Mouse (Mus musculus) kidney, embryonic 15.5 days (tissue): Measurements from ENCODE around the gene Psmc4. TPM values are rescaled to one million over a fixed set of nuclear protein-coding genes. Genes with fewer than 3 reads are reported as not detected.

ENCODE experiments used
- ATAC-seq: fragments of 200-750 bp; cut with Nextera tagmentation; replicated peaks from 2 replicates; pipeline ENCODE4 v1.8.0; 2017; ENCODE audit warnings: moderate TSS enrichment; ENCODE audit not compliant: low FRiP score
- H3K27ac ChIP-seq: fragments of 300-500 bp; sonication (generic); 2 replicates; pipeline ENCODE4 v1.5.1; 2015; ENCODE audit warnings: mild to moderate bottlenecking, inconsistent platforms
- H3K27me3 ChIP-seq: fragments of 300-500 bp; sonication (generic); 2 replicates; pipeline ENCODE4 v1.6.1; 2015; ENCODE audit warnings: inconsistent platforms
- H3K36me3 ChIP-seq: fragments of 300-500 bp; sonication (generic); 2 replicates; pipeline ENCODE4 v1.6.1; 2015; ENCODE audit warnings: inconsistent platforms
- H3K4me1 ChIP-seq: fragments of 300-500 bp; sonication (generic); 2 replicates; pipeline ENCODE4 v1.6.1; 2015; ENCODE audit warnings: inconsistent platforms
- H3K4me2 ChIP-seq: fragments of 300-500 bp; sonication (generic); 2 replicates; pipeline ENCODE4 v1.6.1; 2015; ENCODE audit warnings: moderate library complexity, mild to moderate bottlenecking, inconsistent platforms
- H3K4me3 ChIP-seq: fragments of 300-500 bp; sonication (generic); replicated peaks from 2 replicates; pipeline ENCODE4 v1.5.1; 2015; ENCODE audit warnings: mild to moderate bottlenecking, inconsistent platforms
- H3K9ac ChIP-seq: fragments of 300-500 bp; sonication (generic); 2 replicates; pipeline ENCODE4 v1.6.1; 2015; ENCODE audit warnings: mild to moderate bottlenecking, inconsistent platforms
- H3K9me3 ChIP-seq: fragments of 300-500 bp; sonication (generic); replicated peaks from 2 replicates; pipeline ENCODE4 v1.6.1; 2016; ENCODE audit warnings: inconsistent platforms
- WGBS: fragments of 180-500 bp; shearing (Covaris S2); methylation state at CpG from one replicate; pipeline ENCODE4 v1.1.7; 2015; ENCODE audit warnings: mixed read lengths; 5-methylcytosine and 5-hydroxymethylcytosine counted together
- polyA plus RNA-seq: library from polyadenylated mRNA; unstranded; fragments of >200 nt; fragmentation: Nextera tagmentation; extraction: Ambion mirVana; gene quantifications from 2 replicates; pipeline ENCODE4 v1.2.1, GENCODE M21; 2015

Psmc4 gene
- polyA plus RNA-seq, 1 experiment from 2014 or later: 310 TPM

GRCm38 (mm10) chr7:28044524-28044923 is 5.4 kb downstream of the Psmc4 start:
- H3K4me3 ChIP-seq: no peak overlapping the region
- no peak for ATAC-seq
- H3K27ac ChIP-seq: no peak overlapping the region
- H3K36me3 ChIP-seq: peaks cover 93% of the 10 kb centered on the region
- H3K4me2 ChIP-seq: no peak overlapping the region
- H3K27me3 ChIP-seq: no peaks in the 10 kb centered on the region
- no peaks in the 10 kb centered on the region for H3K9me3 ChIP-seq
- H3K4me1 ChIP-seq: peaks cover 14% of the 10 kb centered on the region
- WGBS: 87% methylated on average over 4 of the region's 4 CpGs
- H3K9ac ChIP-seq: no peak overlapping the region

- H3K9ac ChIP-seq: peak overlapping the region; percentile 68
- H3K4me3 ChIP-seq: peak overlapping the region; percentile 66
- peak overlapping the region; percentile 25 for H3K27ac ChIP-seq
- H3K36me3 ChIP-seq: peaks cover 20% of the 10 kb centered on the region
- peaks cover 11% of the 10 kb centered on the region for H3K4me1 ChIP-seq
- no peaks in the 10 kb centered on the region for H3K9me3 ChIP-seq
- 25% methylated on average over 7 of the region's 7 CpGs for WGBS
- peaks cover 5% of the 10 kb centered on the region; the same call in 1 of the 2 replicates for H3K27me3 ChIP-seq
- peak overlapping the region; percentile 76 for H3K4me2 ChIP-seq
- ATAC-seq: 0 out of 2 replicates have a peak, but pooled peaks have one; percentile 18
These were observed 35.5 kb downstream of the Psmc4 start for GRCm38 (mm10) chr7:28014445-28014810.

- Histone ChIP-seq H3K4me1 (peaks cover 11% of the 10 kb centered on the region), H3K4me2 (peak within 1 kb of the TSS; percentile 76), H3K4me3 (peak within 1 kb of the TSS; percentile 66), H3K36me3 (peaks cover 23% of the 10 kb centered on the region), H3K9ac (peak within 1 kb of the TSS; percentile 68), H3K27me3 (peaks cover 5% of the 10 kb centered on the region; the same call in 1 of the 2 replicates), H3K27ac (peak within 1 kb of the TSS; percentile 25), H3K9me3 (no peaks in the 10 kb centered on the region)
- peak; percentile 94 for ATAC-seq
- WGBS: under 1% methylated on average over 47 of the region's 47 CpGs
These were observed 36.1 kb downstream of the Psmc4 start, which contains the start of gene Zfp850 for GRCm38 (mm10) chr7:28013549-28014444. Gene Zfp850 (minus strand): TSS chr7:28014115.

- no peak overlapping the region for H3K4me3 ChIP-seq
- H3K27ac ChIP-seq: no peak overlapping the region
- no peak for ATAC-seq
- H3K9me3 ChIP-seq: no peaks in the 10 kb centered on the region
- peaks cover 42% of the 10 kb centered on the region for H3K36me3 ChIP-seq
- H3K4me2 ChIP-seq: no peak overlapping the region
- H3K27me3 ChIP-seq: no peaks in the 10 kb centered on the region
- H3K4me1 ChIP-seq: peaks cover 11% of the 10 kb centered on the region
- WGBS: 95% methylated on average over 3 of the region's 3 CpGs
- no peak overlapping the region for H3K9ac ChIP-seq
These were observed 39.6 kb downstream of the Psmc4 start for GRCm38 (mm10) chr7:28010271-28010670.

Other genes with a start within 250 kb of the Psmc4 start
- 2.4 and 2.5 TPM in 2 replicates for gene Zfp626, start 242.9 kb downstream of the Psmc4 start, polyA plus RNA-seq
- gene Zfp59, start 211.5 kb downstream of the Psmc4 start, polyA plus RNA-seq: 8.3 and 8.8 TPM in 2 replicates
- 3.9 TPM in 2 replicates for gene Zfp607a, start 192.6 kb downstream of the Psmc4 start, polyA plus RNA-seq
- gene Zfp974, start 120.6 kb downstream of the Psmc4 start, polyA plus RNA-seq: 10.4 and 12.4 TPM in 2 replicates
- 21.5 and 23.0 TPM in 2 replicates for gene Zfp780b, start 70.9 kb downstream of the Psmc4 start, polyA plus RNA-seq
- gene Zfp850, start 36.0 kb downstream of the Psmc4 start, polyA plus RNA-seq: 5.1 and 5.5 TPM in 2 replicates
- 0.58 and 3.3 TPM in 2 replicates for gene Fcgbp, start 21.1 kb upstream of the Psmc4 start, polyA plus RNA-seq
- gene 9530053A07Rik, start 79.4 kb upstream of the Psmc4 start, polyA plus RNA-seq: 0.03 TPM in 1 of 2 replicates, not detected in the other
- gene Fbl, start 119.6 kb upstream of the Psmc4 start, polyA plus RNA-seq: 147 and 154 TPM in 2 replicates
- gene Dyrk1b, start 129.4 kb upstream of the Psmc4 start, polyA plus RNA-seq: 14.3 and 15.7 TPM in 2 replicates
- 1.8 and 2.1 TPM in 2 replicates for gene Eid2, start 217.8 kb upstream of the Psmc4 start, polyA plus RNA-seq
- 11.4 and 11.6 TPM in 2 replicates for gene Eid2b, start 227.6 kb upstream of the Psmc4 start, polyA plus RNA-seq
- 0.42 and 0.57 TPM in 2 replicates for gene Selenov, start 241.1 kb upstream of the Psmc4 start, polyA plus RNA-seq